Mouse (Mus musculus) heart, postnatal 0 days (tissue): Measurements from ENCODE around the gene Ecm2. TPM values are rescaled to one million over a fixed set of nuclear protein-coding genes. Genes with fewer than 3 reads are reported as not detected.

Experiments
- ATAC-seq: fragments of 200-750 bp; cut with Nextera tagmentation; 2 replicates; pipeline ENCODE4 v1.8.0; 2017; ENCODE audit warnings: low read depth, moderate number of reproducible peaks, moderate library complexity; ENCODE audit not compliant: insufficient read depth
- DNase-seq: peaks from one replicate; pipeline ENCODE4 v3.0.0-alpha.2; 2016; ENCODE audit warnings: low spot score
- H3K27ac ChIP-seq: fragments of 300-500 bp; sonication (generic); 2 replicates; pipeline ENCODE4 v1.5.1; 2014; ENCODE audit warnings: low read depth, mild to moderate bottlenecking
- H3K27me3 ChIP-seq: fragments of 300-500 bp; sonication (generic); 2 replicates; pipeline ENCODE4 v1.6.1; 2014; ENCODE audit warnings: low read length, mixed read lengths; ENCODE audit not compliant: control insufficient read depth, insufficient read depth
- H3K36me3 ChIP-seq: fragments of 300-500 bp; sonication (generic); replicated peaks from 2 replicates; pipeline ENCODE4 v1.6.1; 2014; ENCODE audit warnings: low read length, mixed read lengths; ENCODE audit not compliant: control insufficient read depth, insufficient read depth
- H3K4me1 ChIP-seq: fragments of 300-500 bp; sonication (generic); 2 replicates; pipeline ENCODE4 v1.6.1; 2014; ENCODE audit warnings: antibody characterized with exemption; ENCODE audit not compliant: control insufficient read depth, insufficient read depth
- H3K4me2 ChIP-seq: fragments of 300-500 bp; sonication (generic); 2 replicates; pipeline ENCODE4 v1.6.1; 2014; ENCODE audit warnings: low read depth, mild to moderate bottlenecking, low read length, moderate library complexity
- H3K4me3 ChIP-seq: fragments of 300-500 bp; sonication (generic); 2 replicates; pipeline ENCODE4 v1.5.1; 2014; ENCODE audit warnings: low read depth, low read length
- H3K9ac ChIP-seq: fragments of 300-500 bp; sonication (generic); replicated peaks from 2 replicates; pipeline ENCODE4 v1.6.1; 2014; ENCODE audit warnings: low read depth, low read length, mixed read lengths
- H3K9me3 ChIP-seq: fragments of 300-500 bp; sonication (generic); replicated peaks from 2 replicates; pipeline ENCODE4 v1.6.1; 2016; ENCODE audit warnings: low read length; ENCODE audit not compliant: control insufficient read depth
- CTCF ChIP-seq: IDR thresholded peaks from 2 replicates; pipeline ENCODE4 v1.5.1; 2016; ENCODE audit warnings: antibody characterized with exemption, control low read depth, low read depth
- EP300 ChIP-seq: IDR thresholded peaks from 2 replicates; pipeline ENCODE4 v1.6.1; 2016; ENCODE audit warnings: antibody characterized with exemption, low read depth
- WGBS: fragments of 180-500 bp; shearing (Covaris S2); extraction: QIAGEN DNeasy Blood & Tissue Kit; methylation state at CpG from one replicate; pipeline ENCODE4 v1.1.7; 2014; 5-methylcytosine and 5-hydroxymethylcytosine counted together
- polyA plus RNA-seq: library from polyadenylated mRNA; unstranded; fragments of >200 nt; fragmentation: Nextera tagmentation; extraction: Ambion mirVana; gene quantifications from 2 replicates; pipeline ENCODE4 v1.2.1, GENCODE M21; 2015
- total RNA-seq: library from RNA; depleted of rRNA; stranded (reverse); fragments of >200 nt; gene quantifications from 2 replicates; pipeline ENCODE4 v1.2.3, GENCODE M21; 2014; ENCODE audit warnings: low replicate concordance

Gene Ecm2
- total and polyA plus RNA-seq, 2 experiments from 2014 or later, result 6.4 to 6.6 TPM

DNA sequence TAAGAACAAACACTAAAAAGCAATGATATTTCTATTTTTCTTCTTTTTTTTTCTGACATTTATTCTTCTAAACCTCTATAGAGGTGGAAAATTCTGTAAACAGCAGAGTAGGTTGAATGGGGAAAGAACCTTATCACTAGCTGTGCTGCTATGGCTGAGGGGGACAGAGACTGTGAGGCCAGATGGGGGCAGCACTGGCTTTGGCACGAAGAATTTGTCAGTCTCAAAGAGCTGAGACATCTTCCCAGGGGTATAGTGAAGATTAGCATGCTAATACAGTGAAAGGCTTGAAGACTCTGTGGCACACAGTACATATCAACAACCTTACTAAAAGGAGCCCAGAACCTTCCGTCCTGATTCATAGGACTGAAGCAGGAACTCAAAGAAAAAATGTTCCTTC is 54.6 kb downstream of the Ecm2 start:
- WGBS, result 38% methylated on average over 2 of the region's 2 CpGs
- ATAC-seq, result 0 out of 2 replicates have a peak, but pooled peaks have one; percentile 17
- no peaks in the 10 kb centered on the region for H3K36me3 ChIP-seq
- no peaks in the 10 kb centered on the region for H3K9me3 ChIP-seq
- no peaks in the 10 kb centered on the region for H3K4me1 ChIP-seq
- H3K9ac ChIP-seq, result no peak overlapping the region
- no peaks in the 10 kb centered on the region for H3K27me3 ChIP-seq
- H3K4me3 ChIP-seq, result no peak overlapping the region
- TF ChIP-seq CTCF (peak; percentile 61), EP300 (no peak)
- H3K27ac ChIP-seq, result no peak overlapping the region
- H3K4me2 ChIP-seq, result no peak overlapping the region
- DNase-seq, result peak; percentile 62

DNA sequence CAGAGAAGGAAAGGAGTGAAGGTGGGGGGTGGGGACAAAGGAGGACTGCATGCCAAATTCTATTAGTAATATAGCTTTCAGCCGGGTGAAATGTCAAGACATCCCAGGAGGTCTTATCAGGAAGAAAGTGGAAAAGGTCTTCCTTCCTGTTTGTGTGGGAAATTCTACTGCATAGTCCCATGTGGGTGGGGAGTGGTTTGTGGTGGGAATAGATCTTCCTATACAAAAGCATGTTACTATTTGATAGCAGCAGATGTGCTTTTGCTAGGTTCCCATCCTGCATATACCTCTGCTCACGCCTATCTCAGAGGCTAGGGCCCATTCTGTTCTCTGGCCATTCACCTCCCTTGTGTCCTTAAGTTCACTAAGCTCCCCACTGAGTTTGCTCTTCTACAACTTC is 56.3 kb downstream of the Ecm2 start:
- DNase-seq (no peak), ATAC-seq (no peak)
- H3K36me3 ChIP-seq, result no peaks in the 10 kb centered on the region
- H3K27me3 ChIP-seq, result no peaks in the 10 kb centered on the region
- no peak overlapping the region for H3K27ac ChIP-seq
- 46% methylated on average over 2 of the region's 2 CpGs for WGBS
- no peak for TF ChIP-seq EP300
- no peak for TF ChIP-seq CTCF
- H3K4me1 ChIP-seq, result no peaks in the 10 kb centered on the region
- H3K4me3 ChIP-seq, result no peak overlapping the region
- H3K9me3 ChIP-seq, result no peaks in the 10 kb centered on the region
- H3K4me2 ChIP-seq, result no peak overlapping the region
- no peak overlapping the region for H3K9ac ChIP-seq

DNA sequence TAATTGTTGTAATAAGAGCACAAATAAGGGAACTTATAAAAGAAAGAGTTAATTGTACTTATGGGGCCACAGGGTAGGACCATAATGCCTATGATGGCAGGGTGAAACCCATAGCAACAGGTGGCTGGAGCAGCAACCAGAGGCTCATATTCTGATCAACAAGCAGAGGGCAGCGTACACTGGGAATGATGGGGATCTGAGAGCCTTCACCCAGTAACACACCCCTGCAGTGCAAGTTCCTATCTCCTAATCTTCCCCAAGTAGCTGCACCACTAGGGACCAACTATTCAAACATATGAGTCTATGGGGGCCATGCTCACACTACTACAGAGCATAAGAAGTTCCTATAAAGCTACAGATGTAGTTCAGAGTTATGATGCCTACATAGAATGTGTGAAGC is 59.7 kb downstream of the Ecm2 start:
- Histone ChIP-seq H3K4me2 (no peak overlapping the region), H3K9me3 (no peaks in the 10 kb centered on the region), H3K4me1 (no peaks in the 10 kb centered on the region), H3K9ac (no peak overlapping the region), H3K4me3 (no peak overlapping the region), H3K27ac (no peak overlapping the region), H3K27me3 (no peaks in the 10 kb centered on the region), H3K36me3 (no peaks in the 10 kb centered on the region)
- WGBS, result 86% methylated on average over 1 of the region's 1 CpGs
- TF ChIP-seq CTCF, result 0 out of 2 replicates have a peak, but pooled peaks have one; percentile 4
- no peak for TF ChIP-seq EP300
- ATAC-seq, result no peak
- DNase-seq, result no peak

GRCm38 (mm10) chr13:49570371-49570770 is 65.8 kb downstream of the Ecm2 start:
- no peak for ATAC-seq
- TF ChIP-seq CTCF, result no peak
- TF ChIP-seq EP300, result no peak
- no peak overlapping the region for H3K4me3 ChIP-seq
- no peaks in the 10 kb centered on the region for H3K9me3 ChIP-seq
- no peak for DNase-seq
- H3K9ac ChIP-seq, result no peak overlapping the region
- no peaks in the 10 kb centered on the region for H3K4me1 ChIP-seq
- no peak overlapping the region for H3K4me2 ChIP-seq
- no peak overlapping the region for H3K27ac ChIP-seq
- H3K36me3 ChIP-seq, result no peaks in the 10 kb centered on the region
- 68% methylated on average over 3 of the region's 3 CpGs for WGBS
- no peaks in the 10 kb centered on the region for H3K27me3 ChIP-seq

GRCm38 (mm10) chr13:49571418-49571817 is 66.8 kb downstream of the Ecm2 start:
- Histone ChIP-seq H3K27me3 (no peaks in the 10 kb centered on the region), H3K9ac (no peak overlapping the region), H3K4me2 (no peak overlapping the region), H3K4me3 (no peak overlapping the region), H3K36me3 (no peaks in the 10 kb centered on the region), H3K4me1 (no peaks in the 10 kb centered on the region), H3K27ac (no peak overlapping the region), H3K9me3 (no peaks in the 10 kb centered on the region)
- 83% methylated on average over 2 of the region's 2 CpGs for WGBS
- TF ChIP-seq EP300, result no peak
- no peak for TF ChIP-seq CTCF
- no peak for DNase-seq
- ATAC-seq, result no peak
